Mouse (Mus musculus) layer of hippocampus, adult 6 months (tissue): ENCODE data around the gene Tm9sf3. TPM values are rescaled to one million over a fixed set of nuclear protein-coding genes. Genes with fewer than 3 reads are reported as not detected.

ENCODE experiments used
- long read RNA-seq, 2 experiments: library from polyadenylated mRNA; unstranded; transcript quantifications; one replicate each; pipeline ENCODE4 v2.0.0; 2019 to 2020
- polyA plus RNA-seq: library from polyadenylated mRNA; unstranded; fragments of <200 nt; fragmentation: Nextera tagmentation; gene quantifications from 2 replicates; pipeline ENCODE4 v1.2.3, GENCODE M21; 2021

Tm9sf3 gene
- polyA plus RNA-seq = 15.4 and 16.3 TPM in 2 replicates
- long read RNA-seq, experiment 1, transcript Tm9sf3-202 (15 exons, 3,170 nt) = major isoform, 17 of 84 reads
- long read RNA-seq, experiment 1, partial matches to known transcripts = 29 of 84 reads
- long read RNA-seq, experiment 1, other reads (novel, unspliced or antisense) = 38 of 84 reads
- long read RNA-seq, experiment 2, transcript Tm9sf3-202 (15 exons, 3,170 nt) = major isoform, 117 of 152 reads
- long read RNA-seq, experiment 2, partial matches to known transcripts = 15 of 152 reads
- long read RNA-seq, experiment 2, other reads (novel, unspliced or antisense) = 20 of 152 reads

DNA sequence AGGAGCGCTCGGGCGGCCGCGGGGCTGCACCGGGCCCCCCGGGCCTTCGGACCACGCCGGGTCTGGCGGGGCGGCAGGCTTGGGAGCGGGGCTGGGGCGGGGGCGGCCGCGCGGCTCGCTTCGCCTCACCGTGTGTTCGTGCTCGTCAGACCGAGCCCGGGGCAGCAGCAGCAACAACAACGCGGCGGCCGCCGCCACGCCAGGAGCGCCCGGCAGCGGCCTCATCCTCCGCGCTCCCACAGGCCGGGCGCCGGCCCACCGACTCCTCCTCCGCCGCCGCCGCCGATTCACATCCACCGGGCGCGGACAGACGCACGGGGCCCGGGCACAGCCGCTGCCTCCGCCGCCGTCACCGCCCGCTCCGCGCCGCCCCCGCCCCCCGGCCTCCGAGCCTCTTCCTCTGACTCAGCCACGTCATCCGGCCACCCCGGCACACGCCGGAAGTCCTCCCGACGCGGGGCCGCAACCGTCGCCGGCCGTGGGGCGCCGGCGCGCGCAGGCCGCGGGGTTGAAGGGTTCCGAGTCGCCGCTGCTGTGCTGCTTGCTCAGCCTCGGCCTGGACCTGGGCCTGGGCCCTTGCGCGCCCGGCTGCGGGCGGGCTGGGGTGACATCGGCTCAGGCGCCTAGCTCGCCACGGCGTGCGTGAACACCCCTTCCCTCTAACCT lies at the start of gene Tm9sf3:
Gene Tm9sf3, minus strand, starts transcription at position 368 of the 666 bp plus-strand sequence.

GRCm38 (mm10) chr19:41206811-41207344 lies 56.9 kb downstream of the Tm9sf3 start, which contains the start of gene Tll2:
Tll2 (minus strand) TSS chr19:41206835.

Other genes with a start within 250 kb of the Tm9sf3 start
- 0.09 and 0.16 TPM in 2 replicates for gene Dntt, start 234.7 kb downstream of the Tm9sf3 start, polyA plus RNA-seq
- gene Opalin, start 186.9 kb downstream of the Tm9sf3 start, polyA plus RNA-seq = 57.0 and 57.4 TPM in 2 replicates
- 0.29 and 0.46 TPM in 2 replicates for gene Tll2, start 57.2 kb downstream of the Tm9sf3 start, polyA plus RNA-seq
- 1.3 and 1.4 TPM in 2 replicates for gene Pik3ap1, start 121.1 kb upstream of the Tm9sf3 start, polyA plus RNA-seq
- 2.6 and 3.9 TPM in 2 replicates for gene Lcor, start 218.6 kb upstream of the Tm9sf3 start, polyA plus RNA-seq